Mouse (Mus musculus) embryonic facial prominence, embryonic 10.5 days (tissue): Measurements from ENCODE around the gene Lrrc27. TPM values are rescaled to one million over a fixed set of nuclear protein-coding genes. Genes with fewer than 3 reads are reported as not detected.
A peak's percentile ranks its signal among the peaks of the same experiment; 100 is the strongest.

Source experiments
- DNase-seq: peaks from one replicate; pipeline ENCODE4 v3.0.0-alpha.2; 2017; ENCODE audit warnings: low spot score
- H3K27ac ChIP-seq: fragments of 300-500 bp; sonication (generic); replicated peaks from 2 replicates; pipeline ENCODE4 v1.5.1; 2016; ENCODE audit warnings: mild to moderate bottlenecking
- H3K27me3 ChIP-seq: fragments of 300-500 bp; sonication (generic); replicated peaks from 2 replicates; pipeline ENCODE4 v1.6.1; 2016; ENCODE audit warnings: low read depth, mild to moderate bottlenecking; ENCODE audit not compliant: poor library complexity, severe bottlenecking
- H3K36me3 ChIP-seq: fragments of 300-500 bp; sonication (generic); replicated peaks from 2 replicates; pipeline ENCODE4 v1.6.1; 2016; ENCODE audit warnings: mild to moderate bottlenecking, moderate library complexity
- H3K4me1 ChIP-seq: fragments of 300-500 bp; sonication (generic); 2 replicates; pipeline ENCODE4 v1.6.1; 2016
- H3K4me3 ChIP-seq: fragments of 300-500 bp; sonication (generic); 2 replicates; pipeline ENCODE4 v1.5.1; 2016; ENCODE audit warnings: mild to moderate bottlenecking, moderate library complexity
- H3K9me3 ChIP-seq: fragments of 300-500 bp; sonication (generic); 2 replicates; pipeline ENCODE4 v1.6.1; 2016; ENCODE audit warnings: mild to moderate bottlenecking
- WGBS: fragments of 180-500 bp; shearing (Covaris S2); methylation state at CpG from one replicate; pipeline ENCODE4 v1.1.7; 2016; 5-methylcytosine and 5-hydroxymethylcytosine counted together
- polyA plus RNA-seq: library from polyadenylated mRNA; unstranded; fragments of >200 nt; fragmentation: Nextera tagmentation; extraction: Ambion mirVana; gene quantifications from 2 replicates; pipeline ENCODE4 v1.2.1, GENCODE M21; 2016

Gene Lrrc27
- polyA plus RNA-seq, 1 experiment from 2014 or later, result 4.6 TPM

GRCm38 (mm10) chr7:139251881-139252301, 39.1 kb downstream of the Lrrc27 start:
- Histone ChIP-seq H3K36me3 (peaks cover 23% of the 10 kb centered on the region), H3K4me3 (no peak overlapping the region), H3K27me3 (peaks cover 45% of the 10 kb centered on the region), H3K4me1 (peaks cover 61% of the 10 kb centered on the region), H3K9me3 (no peaks in the 10 kb centered on the region), H3K27ac (peak overlapping the region; percentile 0; the same call in 1 of the 2 replicates)
- no peak for DNase-seq
- 75% methylated on average over 5 of the region's 5 CpGs for WGBS

GRCm38 (mm10) chr7:139252566-139252965, 39.8 kb downstream of the Lrrc27 start:
- H3K4me3 ChIP-seq, result no peak overlapping the region
- peaks cover 28% of the 10 kb centered on the region for H3K36me3 ChIP-seq
- H3K27ac ChIP-seq, result no peak overlapping the region
- H3K9me3 ChIP-seq, result no peaks in the 10 kb centered on the region
- peaks cover 39% of the 10 kb centered on the region for H3K27me3 ChIP-seq
- peaks cover 61% of the 10 kb centered on the region for H3K4me1 ChIP-seq
- WGBS, result 89% methylated on average over 7 of the region's 7 CpGs
- DNase-seq, result no peak

GRCm38 (mm10) chr7:139252986-139253385, 40.2 kb downstream of the Lrrc27 start:
- Histone ChIP-seq H3K4me3 (no peak overlapping the region), H3K27ac (no peak overlapping the region; the same call in 1 of the 2 replicates), H3K27me3 (peaks cover 34% of the 10 kb centered on the region), H3K9me3 (no peaks in the 10 kb centered on the region), H3K36me3 (peaks cover 29% of the 10 kb centered on the region), H3K4me1 (peaks cover 60% of the 10 kb centered on the region)
- 76% methylated on average over 9 of the region's 9 CpGs for WGBS
- no peak for DNase-seq

- no peak overlapping the region for H3K27ac ChIP-seq
Measured at GRCm38 (mm10) chr7:139253462-139253861, 40.7 kb downstream of the Lrrc27 start.

GRCm38 (mm10) chr7:139254626-139255025, 41.8 kb downstream of the Lrrc27 start:
- no peak for DNase-seq
- Histone ChIP-seq H3K4me1 (peaks cover 55% of the 10 kb centered on the region), H3K27me3 (peaks cover 23% of the 10 kb centered on the region), H3K4me3 (no peak overlapping the region), H3K9me3 (no peaks in the 10 kb centered on the region), H3K36me3 (peaks cover 29% of the 10 kb centered on the region), H3K27ac (no peak overlapping the region)
- 87% methylated on average over 5 of the region's 5 CpGs for WGBS

More at GRCm38 (mm10) chr7:139253462-139253861, 40.7 kb downstream of the Lrrc27 start:
- Histone ChIP-seq H3K27me3 (peaks cover 34% of the 10 kb centered on the region), H3K4me1 (peaks cover 61% of the 10 kb centered on the region), H3K4me3 (no peak overlapping the region), H3K9me3 (no peaks in the 10 kb centered on the region), H3K36me3 (peaks cover 29% of the 10 kb centered on the region)
- WGBS, result 74% methylated on average over 3 of the region's 3 CpGs
- no peak for DNase-seq

GRCm38 (mm10) chr7:139257752-139258542, 45.2 kb downstream of the Lrrc27 start:
- Histone ChIP-seq H3K27ac (peak overlapping the region; percentile 45), H3K27me3 (no peaks in the 10 kb centered on the region), H3K4me3 (no peak overlapping the region), H3K9me3 (0 out of 2 replicates have a peak, but pooled peaks cover 2% of the 10 kb centered on the region), H3K36me3 (peaks cover 47% of the 10 kb centered on the region), H3K4me1 (peaks cover 30% of the 10 kb centered on the region)
- DNase-seq, result peak; percentile 46
- WGBS, result 65% methylated on average over 10 of the region's 10 CpGs

GRCm38 (mm10) chr7:139264337-139264736, 51.5 kb downstream of the Lrrc27 start:
- Histone ChIP-seq H3K27me3 (no peaks in the 10 kb centered on the region), H3K36me3 (peaks cover 18% of the 10 kb centered on the region), H3K4me1 (peaks cover 22% of the 10 kb centered on the region), H3K27ac (peak overlapping the region; percentile 51; the same call in 1 of the 2 replicates), H3K4me3 (no peak overlapping the region), H3K9me3 (0 out of 2 replicates have a peak, but pooled peaks cover 2% of the 10 kb centered on the region)
- 26% methylated on average over 4 of the region's 4 CpGs for WGBS
- no peak for DNase-seq

- H3K27ac ChIP-seq, result no peak overlapping the region
- H3K9me3 ChIP-seq, result 0 out of 2 replicates have a peak, but pooled peaks cover 2% of the 10 kb centered on the region
- no peaks in the 10 kb centered on the region for H3K27me3 ChIP-seq
- 75% methylated on average over 6 of the region's 6 CpGs for WGBS
- no peak overlapping the region for H3K4me3 ChIP-seq
- no peak for DNase-seq
- peaks cover 8% of the 10 kb centered on the region for H3K36me3 ChIP-seq
- peaks cover 22% of the 10 kb centered on the region for H3K4me1 ChIP-seq
Measured at GRCm38 (mm10) chr7:139265634-139266033, 52.8 kb downstream of the Lrrc27 start.

- WGBS, result 83% methylated on average over 6 of the region's 6 CpGs
- Histone ChIP-seq H3K4me3 (no peak overlapping the region), H3K4me1 (peaks cover 23% of the 10 kb centered on the region)
Measured at GRCm38 (mm10) chr7:139266431-139266830, 53.6 kb downstream of the Lrrc27 start.

GRCm38 (mm10) chr7:139266886-139267870, 54.4 kb downstream of the Lrrc27 start:
- peak overlapping the region; percentile 44; the same call in 1 of the 2 replicates for H3K27ac ChIP-seq
- H3K4me1 ChIP-seq, result peaks cover 27% of the 10 kb centered on the region
- H3K9me3 ChIP-seq, result no peaks in the 10 kb centered on the region
- H3K4me3 ChIP-seq, result no peak overlapping the region
- WGBS, result 71% methylated on average over 8 of the region's 8 CpGs
- no peaks in the 10 kb centered on the region; the same call in 1 of the 2 replicates for H3K36me3 ChIP-seq
- DNase-seq, result no peak
- H3K27me3 ChIP-seq, result no peaks in the 10 kb centered on the region

More at GRCm38 (mm10) chr7:139266431-139266830, 53.6 kb downstream of the Lrrc27 start:
- no peaks in the 10 kb centered on the region for H3K9me3 ChIP-seq
- 0 out of 2 replicates have a peak overlapping the region, but pooled peaks have one; percentile 44 for H3K27ac ChIP-seq
- no peak for DNase-seq
- H3K27me3 ChIP-seq, result no peaks in the 10 kb centered on the region
- H3K36me3 ChIP-seq, result peaks cover 2% of the 10 kb centered on the region; the same call in 1 of the 2 replicates

- peaks cover 48% of the 10 kb centered on the region for H3K4me1 ChIP-seq
- H3K27ac ChIP-seq, result no peak overlapping the region
- no peaks in the 10 kb centered on the region for H3K9me3 ChIP-seq
- H3K27me3 ChIP-seq, result no peaks in the 10 kb centered on the region
- no peak for DNase-seq
- H3K4me3 ChIP-seq, result no peak overlapping the region
- H3K36me3 ChIP-seq, result no peaks in the 10 kb centered on the region; the same call in 1 of the 2 replicates
- 65% methylated on average over 1 of the region's 1 CpGs for WGBS
Measured at GRCm38 (mm10) chr7:139270738-139271137, 58.0 kb downstream of the Lrrc27 start.

GRCm38 (mm10) chr7:139271871-139272270, 59.1 kb downstream of the Lrrc27 start:
- peaks cover 45% of the 10 kb centered on the region for H3K4me1 ChIP-seq
- H3K9me3 ChIP-seq, result no peaks in the 10 kb centered on the region
- no peaks in the 10 kb centered on the region; the same call in 1 of the 2 replicates for H3K36me3 ChIP-seq
- 91% methylated on average over 5 of the region's 5 CpGs for WGBS
- no peaks in the 10 kb centered on the region for H3K27me3 ChIP-seq
- no peak overlapping the region for H3K4me3 ChIP-seq
- 0 out of 2 replicates have a peak overlapping the region, but pooled peaks have one; percentile 52 for H3K27ac ChIP-seq
- no peak for DNase-seq
